Mouse (Mus musculus) thymus, adult 2 months (tissue): ENCODE data around the gene Rgs12.

Experiments used
- CTCF ChIP-seq: fragments of 200-500 bp; IDR thresholded peaks from 2 replicates; pipeline ENCODE4 v1.5.1; 2012; ENCODE audit warnings: mild to moderate bottlenecking, control low read depth, low read length, moderate library complexity, borderline replicate concordance; ENCODE audit not compliant: control insufficient read depth, poor library complexity, insufficient read depth; ENCODE audit errors: extremely low read depth
- POLR2A ChIP-seq: fragments of 200-500 bp; IDR thresholded peaks from 2 replicates; pipeline ENCODE4 v1.6.1; 2012; ENCODE audit warnings: mild to moderate bottlenecking, low read length, control low read depth, moderate library complexity; ENCODE audit not compliant: control insufficient read depth, poor library complexity, insufficient read depth; ENCODE audit errors: extremely low read depth

DNA sequence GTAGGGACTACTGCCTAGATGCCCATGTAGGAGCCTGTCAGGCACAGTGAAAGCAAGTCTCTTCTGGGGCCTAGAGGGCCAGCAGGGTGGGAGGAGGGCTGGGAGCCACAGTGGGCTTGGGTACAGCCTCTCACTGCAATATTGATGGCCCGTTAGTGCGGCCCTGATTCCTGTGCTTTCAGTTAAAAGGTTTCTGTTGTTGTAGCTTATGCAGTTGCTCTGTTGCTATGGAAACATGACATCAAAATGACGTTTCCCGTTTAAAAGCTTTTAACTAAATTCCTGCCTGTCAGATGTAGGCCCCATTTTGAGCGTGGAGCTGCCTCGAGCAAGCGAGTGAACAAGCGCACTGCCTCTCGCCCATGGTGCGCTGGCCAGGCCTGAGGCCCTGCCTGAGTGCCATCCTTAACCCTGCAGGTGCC, 32.0 kb upstream of the Rgs12 start:
- no peak for TF ChIP-seq POLR2A
- no peak for TF ChIP-seq CTCF
